Mouse (Mus musculus): ENCODE measurements around the gene Nhlh1.

Nhlh1 gene

DNA sequence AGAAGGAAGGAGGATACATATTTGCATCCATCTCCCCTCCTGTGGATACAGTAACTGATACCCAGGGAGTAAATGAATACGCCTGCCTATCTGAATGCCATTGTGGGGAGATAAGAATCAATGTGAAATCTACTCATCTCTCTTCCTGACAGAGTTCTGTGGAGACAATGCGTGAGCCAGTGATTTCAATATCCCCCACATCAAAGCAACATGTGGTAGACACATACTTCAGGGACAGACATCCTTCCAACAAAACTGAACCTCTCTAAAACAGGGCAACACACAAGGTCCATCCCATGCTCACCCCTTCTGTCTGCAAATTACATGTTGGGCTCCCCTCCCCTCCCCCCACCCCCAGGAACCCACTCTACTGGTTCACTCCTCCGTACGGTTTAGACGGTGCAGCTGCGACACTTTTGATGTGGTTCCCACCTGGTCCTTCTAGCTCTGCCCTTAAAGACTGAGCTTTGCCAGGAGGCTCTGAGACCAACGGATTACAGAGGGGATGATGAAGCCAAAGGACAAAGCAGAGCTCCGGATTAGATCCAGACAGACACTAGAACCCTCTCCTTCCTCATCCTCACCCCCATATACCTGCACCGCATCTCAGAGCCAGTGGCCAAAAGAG lies 41.9 kb downstream of the Nhlh1 start:
- DNase-seq, result no peak

DNA sequence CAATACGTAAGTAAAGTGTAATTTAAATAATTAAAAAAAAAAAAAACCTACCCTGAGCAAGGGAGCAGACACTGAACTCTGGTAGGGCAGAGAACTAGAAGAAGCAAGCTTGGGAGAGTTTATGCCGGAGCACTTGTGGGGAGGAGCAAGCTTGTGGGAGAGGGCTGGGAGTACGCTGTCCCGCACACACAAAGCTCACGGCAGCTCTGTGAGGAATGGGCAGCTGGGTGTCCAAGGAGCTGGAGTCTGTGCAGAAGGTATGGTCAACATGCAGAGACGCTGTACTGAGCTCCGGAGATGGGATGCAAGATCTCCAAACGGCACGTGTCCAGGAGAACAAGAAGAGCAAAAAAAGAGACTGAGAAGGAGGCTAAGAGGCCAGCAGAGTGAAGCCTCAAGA lies 42.6 kb downstream of the Nhlh1 start:
- DNase-seq, result no peak

DNA sequence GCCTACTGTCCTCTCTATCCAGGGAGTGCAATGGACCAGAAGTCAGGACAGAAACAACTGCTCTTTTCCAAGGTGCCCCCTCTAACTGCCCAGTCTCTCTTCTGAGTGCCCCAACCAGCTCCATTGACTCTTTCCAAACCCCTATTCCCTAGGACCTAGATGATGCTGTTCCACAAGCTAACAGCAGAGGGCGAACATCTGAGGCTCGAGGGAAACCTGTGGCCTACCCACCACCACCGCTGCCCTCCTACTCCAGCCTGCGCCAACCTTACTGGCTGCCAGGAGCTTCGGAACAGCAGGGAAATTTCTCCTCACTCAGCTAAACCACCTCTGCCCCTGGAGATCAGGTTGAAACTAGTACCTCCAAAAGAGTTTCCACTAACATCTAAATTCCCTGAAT lies 45.3 kb downstream of the Nhlh1 start:
- peak; percentile 52 for DNase-seq

DNA sequence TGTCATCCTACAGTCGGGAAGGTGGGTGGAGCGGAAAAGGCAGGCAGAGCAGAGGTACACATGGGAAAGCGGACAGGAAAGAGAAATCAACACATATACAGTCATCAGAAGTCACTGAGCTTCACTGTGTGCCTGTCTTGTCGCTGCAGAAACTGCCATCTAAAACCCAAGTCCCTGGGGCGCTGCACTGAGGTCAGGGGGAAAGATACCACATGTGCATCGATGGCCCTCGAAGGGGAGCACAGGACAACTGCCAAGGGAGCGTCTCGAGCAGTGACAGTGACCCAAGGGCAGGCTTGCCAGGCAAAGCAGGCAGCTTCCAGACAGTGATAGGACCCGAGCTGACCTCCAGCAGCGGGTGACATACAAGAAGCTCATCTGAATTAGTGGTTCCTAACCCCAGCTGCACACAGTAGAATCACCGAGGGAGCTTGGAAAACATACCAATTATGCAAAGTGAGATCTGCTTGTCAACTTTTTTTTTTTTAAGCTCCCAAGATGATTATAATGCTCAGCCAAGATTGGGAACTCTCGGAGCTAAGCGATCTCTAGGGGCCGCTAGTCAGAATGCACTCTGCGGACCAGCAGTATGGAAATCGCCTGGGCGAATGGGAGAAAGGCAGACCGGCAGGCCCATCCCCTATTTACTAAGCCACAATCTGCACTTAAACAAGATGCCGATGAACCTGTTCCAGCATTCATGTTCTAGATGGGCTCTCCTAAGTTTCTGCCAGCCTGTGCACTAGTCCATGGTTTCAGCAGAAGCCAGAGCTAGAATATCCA lies 47.1 kb downstream of the Nhlh1 start:
- DNase-seq, result no peak

DNA sequence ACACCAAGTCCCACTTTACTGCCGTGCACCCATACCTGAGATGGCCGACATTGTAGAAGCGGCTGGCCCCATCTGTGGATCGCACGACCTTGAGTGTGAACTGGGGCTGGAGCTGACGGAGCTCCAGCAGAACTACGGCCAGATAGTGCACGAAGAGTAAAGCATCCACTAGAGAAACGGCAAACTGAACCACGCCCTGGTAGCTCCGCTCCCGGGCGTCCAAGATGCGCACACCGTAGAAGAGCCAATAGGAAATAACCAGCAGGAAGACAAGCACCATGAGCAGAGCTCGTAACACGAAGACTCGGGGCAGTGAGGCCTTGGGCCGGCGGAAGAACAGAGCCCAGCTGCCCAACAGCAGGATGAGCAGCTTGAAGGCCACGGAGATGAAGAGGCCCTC lies 48.0 kb downstream of the Nhlh1 start:
- no peak for DNase-seq

DNA sequence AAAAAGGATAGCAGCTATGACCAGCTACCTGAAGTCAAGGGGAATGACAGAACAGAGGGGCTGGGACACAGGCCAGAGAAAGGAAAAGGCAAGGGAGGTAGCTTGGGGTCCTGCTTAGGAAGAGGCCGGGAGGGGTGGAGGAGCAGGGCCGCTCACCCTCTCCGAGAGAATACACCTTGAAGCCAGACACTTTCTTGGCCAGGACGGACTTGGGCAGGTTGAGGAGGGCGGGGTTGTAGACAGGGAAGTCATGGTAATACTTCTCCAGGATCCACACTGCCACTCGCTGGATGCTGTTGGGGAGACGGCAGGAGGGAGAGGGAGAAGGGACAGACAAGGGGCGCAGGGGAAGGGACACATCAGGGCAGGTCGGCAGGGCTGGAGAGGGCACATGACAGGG lies 49.0 kb downstream of the Nhlh1 start:
- no peak for DNase-seq

DNA sequence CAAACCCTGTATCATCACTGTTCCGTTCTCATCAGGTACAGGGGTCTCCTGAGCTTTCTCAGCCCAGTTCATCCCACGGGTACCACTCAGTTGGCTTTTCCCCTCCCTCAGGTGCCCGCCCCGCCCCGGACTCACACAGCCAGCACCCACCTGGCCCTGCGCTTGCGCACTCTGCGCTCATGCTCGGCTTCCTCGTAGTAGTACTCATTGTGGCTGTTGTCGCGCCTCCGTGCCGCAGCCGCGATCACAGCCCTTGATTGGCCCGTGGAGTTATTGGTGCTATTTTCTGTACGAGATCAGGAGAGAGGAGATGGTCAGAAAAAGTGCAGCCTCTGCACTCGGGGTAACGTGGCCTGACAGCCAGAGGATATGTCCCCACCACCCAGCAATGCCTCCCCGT lies 49.6 kb downstream of the Nhlh1 start:
- DNase-seq, result no peak

All from kidney, adult 11 months (tissue).